Mouse (Mus musculus): ENCODE measurements at regions not wholly inside any gene's neighbourhood (a gene's known extent, or its start where the extent isn't known, plus 50 kb on each side); places are given as distances from the start of the nearest gene placed in this dataset.

GRCm38 (mm10) chr4:53220809-53221208, 61.1 kb upstream of the Abca1 start:
- no peak for TF ChIP-seq CTCF (IDR thresholded peaks at IDR 0.05; ENCODE audit: insufficient read depth, low read length)
- no peak for TF ChIP-seq POLR2A (IDR thresholded peaks at IDR 0.05; ENCODE audit: borderline replicate concordance, extremely low read depth, low read depth, low read length)
